Mouse (Mus musculus): ENCODE measurements around the gene Ccnb3. TPM values are rescaled to one million over a fixed set of nuclear protein-coding genes. Genes with fewer than 3 reads are reported as not detected.

Ccnb3 gene
- 1.6 TPM for polyA plus RNA-seq (2014; fragmentation: Illumina TruSeq; extraction: RNeasy Lipid Tissue Mini Kit (QIAGEN cat#74804))

GRCm38 (mm10) chrX:7041519-7041918 lies at the start of gene Ccnb3:
TSS of gene Ccnb3 (minus strand) at chrX:7041619.

GRCm38 (mm10) chrX:7067219-7067618 lies 25.8 kb upstream of the Ccnb3 start, which contains the start of gene Akap4:
TSS of gene Akap4 (plus strand) at chrX:7067519.

Other genes with a start within 250 kb of the Ccnb3 start
- not detected for gene Akap4, start 25.9 kb upstream of the Ccnb3 start, polyA plus RNA-seq (2014; fragmentation: Illumina TruSeq; extraction: RNeasy Lipid Tissue Mini Kit (QIAGEN cat#74804))